Mouse (Mus musculus) hindbrain, embryonic 12.5 days (tissue): ENCODE measurements around the gene Slc16a6. TPM values are rescaled to one million over a fixed set of nuclear protein-coding genes. Genes with fewer than 3 reads are reported as not detected.
A peak's percentile ranks its signal among the peaks of the same experiment; 100 is the strongest.

Experiments
- ATAC-seq: fragments of 200-750 bp; cut with Nextera tagmentation; 2 replicates; pipeline ENCODE4 v1.8.0; 2017; ENCODE audit warnings: moderate TSS enrichment; ENCODE audit not compliant: low FRiP score
- H3K27ac ChIP-seq: fragments of 300-500 bp; sonication (generic); 2 replicates; pipeline ENCODE4 v1.5.1; 2016; ENCODE audit warnings: mild to moderate bottlenecking
- H3K27me3 ChIP-seq: fragments of 300-500 bp; sonication (generic); 2 replicates; pipeline ENCODE4 v1.6.1; 2016; ENCODE audit warnings: mild to moderate bottlenecking
- H3K36me3 ChIP-seq: fragments of 300-500 bp; sonication (generic); 2 replicates; pipeline ENCODE4 v1.6.1; 2016; ENCODE audit warnings: mild to moderate bottlenecking
- H3K4me1 ChIP-seq: fragments of 300-500 bp; sonication (generic); 2 replicates; pipeline ENCODE4 v1.6.1; 2016
- H3K4me2 ChIP-seq: fragments of 300-500 bp; sonication (generic); replicated peaks from 2 replicates; pipeline ENCODE4 v1.6.1; 2016; ENCODE audit warnings: mild to moderate bottlenecking
- H3K4me3 ChIP-seq: fragments of 300-500 bp; sonication (generic); 2 replicates; pipeline ENCODE4 v1.5.1; 2016; ENCODE audit warnings: mild to moderate bottlenecking
- H3K9ac ChIP-seq: fragments of 300-500 bp; sonication (generic); 2 replicates; pipeline ENCODE4 v1.6.1; 2016; ENCODE audit warnings: mild to moderate bottlenecking, moderate library complexity
- H3K9me3 ChIP-seq: fragments of 300-500 bp; sonication (generic); replicated peaks from 2 replicates; pipeline ENCODE4 v1.6.1; 2016; ENCODE audit warnings: mild to moderate bottlenecking
- whole genome bisulfite sequencing: fragments of 180-500 bp; shearing (Covaris S2); methylation state at CpG from one replicate; pipeline ENCODE4 v1.1.7; 2016; 5-methylcytosine and 5-hydroxymethylcytosine counted together
- polyA plus RNA-seq: library from polyadenylated mRNA; unstranded; fragments of >200 nt; fragmentation: Nextera tagmentation; extraction: Ambion mirVana; gene quantifications from 2 replicates; pipeline ENCODE4 v1.2.1, GENCODE M21; 2016

The Slc16a6 gene
- polyA plus RNA-seq: 4.0 and 4.6 TPM in 2 replicates

DNA sequence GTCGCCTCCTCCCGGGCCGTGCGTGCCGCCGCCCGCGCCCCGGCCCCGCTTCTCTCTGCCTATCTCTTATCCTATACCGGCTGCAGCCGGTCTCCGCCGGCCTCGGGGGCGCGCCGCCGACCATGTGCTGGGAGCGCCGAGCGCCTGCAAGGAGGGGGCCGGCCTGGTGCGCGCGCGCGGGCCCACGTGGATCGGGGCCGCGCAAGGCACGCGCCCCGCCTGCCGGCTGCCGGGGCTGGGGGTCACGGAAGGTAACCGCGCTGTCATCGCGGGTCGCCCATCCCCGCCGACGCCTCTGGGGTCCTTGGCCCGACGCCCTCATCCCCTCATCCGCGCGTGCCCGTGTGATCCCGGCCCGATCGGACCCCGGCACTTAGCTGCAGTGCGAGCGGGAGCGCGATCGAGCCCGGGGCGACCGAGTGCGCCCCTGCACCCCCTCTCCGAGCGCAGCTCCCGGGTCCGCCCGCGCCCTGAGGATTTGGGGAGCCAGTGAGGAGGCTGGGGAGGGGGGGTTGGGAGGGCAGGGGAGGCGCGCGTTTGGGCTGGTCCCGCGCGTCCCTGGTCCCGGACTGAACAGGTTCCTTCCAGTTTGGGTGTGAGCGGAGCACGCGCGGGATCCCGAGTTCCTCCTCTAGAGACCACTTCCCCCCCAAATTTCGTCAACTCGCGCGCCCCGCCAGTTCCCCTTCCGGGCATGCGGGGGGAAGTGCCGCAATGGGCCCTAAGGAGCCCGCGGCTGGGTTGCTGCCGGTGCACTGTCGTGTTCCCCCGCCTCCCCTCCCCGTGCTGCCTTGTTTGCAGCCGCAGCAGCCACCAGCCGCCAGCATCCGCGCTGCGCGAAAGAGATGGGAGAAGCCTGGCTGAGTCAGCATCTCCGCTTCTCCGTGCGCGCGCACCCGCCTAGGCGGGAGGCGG, at the start of gene Slc16a6, which contains the start of gene Arsg:
TSS of gene Slc16a6 (minus strand) at position 428 of the 915 bp plus-strand sequence.
TSS of gene Arsg (plus strand) at position 204 of the 915 bp plus-strand sequence.
- peaks cover 36% of the 10 kb centered on the region for H3K4me1 ChIP-seq

DNA sequence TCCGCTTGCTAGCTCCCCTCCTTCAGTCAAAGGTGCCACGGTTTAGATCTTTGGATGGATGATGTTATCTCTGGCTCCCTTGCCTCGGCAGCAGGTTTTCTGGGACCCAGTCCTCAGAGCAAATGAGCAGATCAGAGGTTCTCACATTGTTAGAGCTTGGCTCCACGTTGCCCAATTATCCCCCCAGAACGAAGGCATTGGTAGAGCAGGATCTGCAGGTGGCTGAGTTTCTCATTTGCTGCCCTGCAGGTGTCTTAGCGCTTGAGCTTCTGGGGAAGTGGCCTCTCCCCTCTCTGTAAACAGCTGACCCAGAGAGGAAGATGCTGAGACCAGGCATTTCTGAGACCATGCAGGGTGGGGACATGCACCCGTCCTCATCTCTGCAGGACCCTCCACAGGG, 47.6 kb upstream of the Slc16a6 start:
- H3K27ac ChIP-seq: no peak overlapping the region
- no peaks in the 10 kb centered on the region for H3K4me1 ChIP-seq
- H3K9ac ChIP-seq: no peak overlapping the region
- no peaks in the 10 kb centered on the region for H3K27me3 ChIP-seq
- H3K36me3 ChIP-seq: no peaks in the 10 kb centered on the region
- ATAC-seq: no peak
- no peak overlapping the region for H3K4me2 ChIP-seq
- 54% methylated on average over 7 of the region's 7 CpGs for WGBS
- H3K9me3 ChIP-seq: no peaks in the 10 kb centered on the region
- H3K4me3 ChIP-seq: no peak overlapping the region

More for the DNA sequence above, at the start of gene Slc16a6, which contains the start of gene Arsg:
- peak within 1 kb of the TSS; percentile 68 for H3K4me2 ChIP-seq
- peak within 1 kb of the TSS; percentile 90 for H3K27ac ChIP-seq
- H3K9me3 ChIP-seq: no peaks in the 10 kb centered on the region
- 0% methylated on average over 79 of the region's 111 CpGs for WGBS
- H3K4me3 ChIP-seq: peak within 1 kb of the TSS; percentile 75
- H3K36me3 ChIP-seq: no peaks in the 10 kb centered on the region
- H3K27me3 ChIP-seq: no peaks in the 10 kb centered on the region; the same call in 1 of the 2 replicates
- peak; percentile 86 for ATAC-seq
- H3K9ac ChIP-seq: peak within 1 kb of the TSS; percentile 91

DNA sequence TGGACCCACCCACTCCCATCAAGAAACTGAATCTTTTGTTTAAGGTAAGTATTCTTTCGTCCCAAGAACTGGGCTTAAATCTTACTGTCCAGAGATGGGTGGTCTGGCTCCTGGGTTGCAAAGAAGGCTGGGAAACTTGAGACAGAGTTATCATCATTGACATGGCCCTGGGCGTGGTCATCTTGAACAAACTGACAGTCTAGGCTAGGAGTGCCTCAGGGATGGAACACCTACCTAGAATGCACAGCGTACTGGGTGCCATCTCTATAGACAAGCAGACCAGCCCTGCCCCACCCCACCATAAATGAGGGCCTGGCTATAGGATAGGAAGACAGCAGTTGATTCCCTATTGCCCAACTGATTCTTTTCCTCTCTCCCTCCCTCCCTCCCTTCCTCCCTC, 44.4 kb upstream of the Slc16a6 start:
- 82% methylated on average over 3 of the region's 3 CpGs for WGBS
- H3K4me3 ChIP-seq: no peak overlapping the region

DNA sequence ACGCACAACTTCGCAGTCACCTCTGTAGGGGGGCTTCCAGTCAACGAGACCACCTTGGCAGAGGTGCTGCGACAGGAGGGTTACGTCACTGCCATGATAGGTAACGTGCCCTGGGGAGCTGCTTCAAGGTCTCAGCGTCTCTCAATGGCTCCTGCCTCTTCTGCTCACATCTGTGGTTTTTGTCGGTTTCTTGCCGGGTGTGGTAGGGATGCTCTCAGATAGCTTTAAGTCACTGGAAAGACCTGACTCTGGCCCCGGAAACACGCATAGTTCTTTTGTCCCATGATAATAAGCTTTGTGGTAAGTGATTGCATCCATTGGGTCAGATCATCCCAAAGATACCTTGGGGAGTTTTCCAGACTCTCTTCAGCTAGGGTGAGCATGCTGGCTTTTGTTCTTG, 43.9 kb upstream of the Slc16a6 start:
- H3K4me2 ChIP-seq: no peak overlapping the region
- H3K4me3 ChIP-seq: no peak overlapping the region
- no peaks in the 10 kb centered on the region for H3K9me3 ChIP-seq
- no peaks in the 10 kb centered on the region for H3K27me3 ChIP-seq
- 87% methylated on average over 11 of the region's 11 CpGs for WGBS
- no peaks in the 10 kb centered on the region for H3K4me1 ChIP-seq
- ATAC-seq: no peak
- no peak overlapping the region for H3K9ac ChIP-seq
- H3K36me3 ChIP-seq: no peaks in the 10 kb centered on the region
- H3K27ac ChIP-seq: no peak overlapping the region

More for the DNA sequence above, 44.4 kb upstream of the Slc16a6 start:
- Histone ChIP-seq H3K27me3 (no peaks in the 10 kb centered on the region), H3K9me3 (no peaks in the 10 kb centered on the region), H3K4me2 (no peak overlapping the region), H3K36me3 (no peaks in the 10 kb centered on the region), H3K27ac (no peak overlapping the region), H3K4me1 (no peaks in the 10 kb centered on the region), H3K9ac (no peak overlapping the region)
- ATAC-seq: no peak

DNA sequence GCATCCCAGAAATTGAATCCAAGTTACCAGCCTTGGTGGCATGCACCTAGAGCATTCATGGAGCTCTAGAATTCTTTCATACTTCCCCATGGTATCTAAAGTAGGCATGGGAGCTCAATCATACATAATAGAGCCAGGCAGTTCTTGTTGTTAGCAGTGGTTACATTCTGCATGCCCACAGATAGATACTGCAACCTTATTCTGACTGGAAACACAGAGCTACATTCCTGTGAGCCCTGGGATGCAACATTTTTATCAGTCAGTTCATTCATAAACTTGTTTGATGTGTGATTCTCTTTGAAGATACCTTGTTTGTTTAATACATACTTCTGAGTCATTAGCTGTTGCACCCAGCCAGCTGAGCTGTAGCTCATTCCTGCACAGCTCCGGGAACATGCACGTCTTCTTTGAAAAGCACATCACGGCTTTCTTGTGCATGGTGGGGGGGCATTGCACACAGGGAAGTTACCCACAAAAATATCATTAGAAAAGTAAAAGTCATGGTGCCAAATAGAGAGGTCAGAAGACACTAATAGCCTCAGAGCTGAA, 40.7 kb upstream of the Slc16a6 start:
- WGBS: 85% methylated on average over 3 of the region's 3 CpGs
- H3K4me1 ChIP-seq: no peaks in the 10 kb centered on the region
- no peak overlapping the region for H3K27ac ChIP-seq
- no peak overlapping the region for H3K9ac ChIP-seq
- H3K27me3 ChIP-seq: no peaks in the 10 kb centered on the region
- no peaks in the 10 kb centered on the region for H3K36me3 ChIP-seq
- H3K9me3 ChIP-seq: peaks cover 5% of the 10 kb centered on the region; the same call in 1 of the 2 replicates
- H3K4me3 ChIP-seq: no peak overlapping the region
- no peak overlapping the region for H3K4me2 ChIP-seq
- no peak for ATAC-seq

DNA sequence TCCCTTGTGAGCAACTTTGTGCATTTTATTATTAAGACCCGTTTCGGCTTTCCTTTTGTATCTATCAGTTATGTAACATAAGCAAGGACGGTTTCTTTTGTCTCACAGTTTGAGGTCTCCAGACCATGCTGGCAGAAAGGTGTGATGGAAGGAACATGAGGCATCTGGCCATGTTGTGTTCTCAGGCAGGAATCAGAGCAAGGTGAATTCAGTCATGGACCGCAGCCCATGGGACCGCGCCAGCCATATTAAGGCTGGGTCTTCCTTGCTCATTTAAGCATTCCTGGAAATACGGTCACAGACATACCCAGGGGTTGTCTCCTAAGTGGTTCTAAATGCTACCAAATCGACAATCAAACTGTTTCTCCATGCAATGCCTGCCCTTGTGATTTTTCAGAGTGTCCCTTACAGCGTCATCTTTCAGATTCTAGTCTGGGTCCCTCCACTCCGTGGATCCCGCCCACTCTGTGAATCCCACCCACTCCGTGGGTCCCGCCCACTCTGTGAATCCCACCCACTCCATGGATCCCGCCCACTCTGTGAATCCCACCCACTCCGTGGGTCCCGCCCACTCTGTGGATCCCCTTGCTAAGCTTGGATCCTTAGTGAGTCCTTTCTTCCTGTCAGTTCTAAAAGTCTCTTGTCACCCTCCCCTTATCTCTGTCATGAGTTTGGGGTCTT, 39.7 kb upstream of the Slc16a6 start:
- WGBS: 82% methylated on average over 16 of the region's 16 CpGs
- ATAC-seq: no peak

DNA sequence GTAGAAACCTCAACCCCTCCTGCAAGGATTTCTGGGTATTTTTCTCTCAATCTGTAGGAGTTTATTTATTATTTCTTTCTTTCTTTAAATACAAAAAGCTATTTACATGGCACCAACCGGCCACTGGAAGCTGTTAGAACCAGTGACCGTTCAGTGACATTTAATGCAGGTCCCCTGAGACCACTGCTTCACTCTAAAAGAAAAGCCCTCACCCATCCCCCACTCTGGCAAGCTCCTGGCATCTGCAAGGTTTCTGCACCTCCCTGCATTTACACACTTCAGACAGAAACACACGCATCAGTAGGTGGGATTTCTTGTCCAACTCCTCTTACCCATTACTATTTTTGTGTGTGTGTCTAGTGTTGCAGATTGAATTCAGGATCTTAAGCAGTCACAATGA, 33.7 kb upstream of the Slc16a6 start:
- no peaks in the 10 kb centered on the region for H3K36me3 ChIP-seq
- no peaks in the 10 kb centered on the region for H3K27me3 ChIP-seq

More for the DNA sequence above, 39.7 kb upstream of the Slc16a6 start:
- no peak overlapping the region for H3K4me3 ChIP-seq
- no peak overlapping the region for H3K9ac ChIP-seq
- no peaks in the 10 kb centered on the region for H3K4me1 ChIP-seq
- no peaks in the 10 kb centered on the region for H3K27me3 ChIP-seq
- no peak overlapping the region for H3K4me2 ChIP-seq
- H3K9me3 ChIP-seq: peaks cover 5% of the 10 kb centered on the region; the same call in 1 of the 2 replicates
- no peaks in the 10 kb centered on the region for H3K36me3 ChIP-seq
- no peak overlapping the region for H3K27ac ChIP-seq

DNA sequence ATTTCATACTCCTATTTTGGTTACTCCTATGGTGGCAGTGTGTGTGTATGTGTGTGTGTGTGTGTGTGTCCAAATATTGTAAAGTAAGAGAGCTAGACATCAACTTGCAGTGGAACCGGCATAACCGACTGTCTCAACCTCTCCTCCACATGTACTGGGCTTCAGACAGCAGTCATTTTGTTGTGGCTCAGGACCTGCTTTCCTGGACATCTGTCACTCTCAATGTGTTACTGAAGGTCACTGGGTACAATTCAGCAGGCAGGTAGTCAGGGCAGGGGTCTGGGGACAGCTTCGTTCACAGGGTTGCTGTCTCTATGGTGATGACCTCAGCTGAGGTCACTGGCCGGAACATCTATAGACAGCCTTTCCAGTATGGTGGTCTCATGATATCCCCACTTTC, 32.4 kb upstream of the Slc16a6 start:
- Histone ChIP-seq H3K27ac (no peak overlapping the region), H3K4me3 (no peak overlapping the region), H3K4me1 (peaks cover 12% of the 10 kb centered on the region), H3K9me3 (no peaks in the 10 kb centered on the region), H3K36me3 (no peaks in the 10 kb centered on the region), H3K4me2 (no peak overlapping the region), H3K9ac (no peak overlapping the region), H3K27me3 (no peaks in the 10 kb centered on the region)
- no peak for ATAC-seq
- WGBS: 79% methylated on average over 4 of the region's 4 CpGs

More for the DNA sequence above, 33.7 kb upstream of the Slc16a6 start:
- ATAC-seq: no peak
- H3K9ac ChIP-seq: no peak overlapping the region
- H3K9me3 ChIP-seq: peaks cover 5% of the 10 kb centered on the region; the same call in 1 of the 2 replicates
- H3K4me1 ChIP-seq: peaks cover 12% of the 10 kb centered on the region
- H3K4me2 ChIP-seq: no peak overlapping the region
- H3K4me3 ChIP-seq: no peak overlapping the region
- H3K27ac ChIP-seq: no peak overlapping the region
- 48% methylated on average over 3 of the region's 3 CpGs for WGBS

DNA sequence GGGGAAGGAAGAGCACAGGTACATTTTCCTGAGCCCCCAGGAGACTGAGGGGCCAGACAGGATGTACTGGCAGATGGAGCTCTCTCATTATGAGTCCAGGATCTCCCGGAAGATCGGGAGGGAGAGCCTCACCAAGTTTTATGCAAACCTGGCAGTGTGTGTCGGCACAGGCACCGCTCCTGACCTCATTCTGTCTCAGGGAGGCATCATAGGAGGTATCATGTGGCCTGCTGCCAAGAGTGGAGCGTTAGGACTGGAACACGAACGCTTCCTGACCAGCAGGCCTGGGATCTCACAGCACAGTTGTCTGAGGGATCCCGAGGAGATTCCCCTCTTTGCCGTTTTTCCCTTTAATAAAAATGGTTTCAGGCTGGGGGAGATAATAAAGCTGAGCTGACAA, 31.6 kb upstream of the Slc16a6 start:
- Histone ChIP-seq H3K4me3 (no peak overlapping the region), H3K9me3 (no peaks in the 10 kb centered on the region), H3K27me3 (no peaks in the 10 kb centered on the region), H3K36me3 (no peaks in the 10 kb centered on the region), H3K4me1 (peaks cover 12% of the 10 kb centered on the region), H3K9ac (no peak overlapping the region), H3K27ac (no peak overlapping the region), H3K4me2 (no peak overlapping the region)
- WGBS: 76% methylated on average over 9 of the region's 9 CpGs
- ATAC-seq: no peak

DNA sequence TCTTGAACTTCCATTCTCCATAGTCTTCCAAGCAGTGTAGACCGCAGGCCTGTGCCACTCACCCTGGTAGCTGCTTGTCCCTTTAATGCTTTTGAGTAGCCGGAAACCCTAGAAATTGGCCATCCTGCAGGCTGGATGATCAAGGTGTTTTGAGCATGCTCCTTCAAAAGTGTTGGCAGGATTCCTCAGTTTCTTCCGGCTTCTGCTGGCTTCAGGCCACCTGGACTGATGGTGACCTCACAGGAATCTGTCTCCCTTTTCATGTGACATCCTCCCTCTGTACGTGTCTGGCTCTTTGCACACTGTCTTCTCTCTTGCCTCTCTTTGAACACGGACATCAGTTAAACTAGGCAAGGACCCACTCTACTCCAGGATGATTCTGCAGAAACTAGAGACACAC, 26.8 kb upstream of the Slc16a6 start:
- ATAC-seq: no peak
- no peak overlapping the region for H3K27ac ChIP-seq
- 93% methylated on average over 5 of the region's 5 CpGs for WGBS

DNA sequence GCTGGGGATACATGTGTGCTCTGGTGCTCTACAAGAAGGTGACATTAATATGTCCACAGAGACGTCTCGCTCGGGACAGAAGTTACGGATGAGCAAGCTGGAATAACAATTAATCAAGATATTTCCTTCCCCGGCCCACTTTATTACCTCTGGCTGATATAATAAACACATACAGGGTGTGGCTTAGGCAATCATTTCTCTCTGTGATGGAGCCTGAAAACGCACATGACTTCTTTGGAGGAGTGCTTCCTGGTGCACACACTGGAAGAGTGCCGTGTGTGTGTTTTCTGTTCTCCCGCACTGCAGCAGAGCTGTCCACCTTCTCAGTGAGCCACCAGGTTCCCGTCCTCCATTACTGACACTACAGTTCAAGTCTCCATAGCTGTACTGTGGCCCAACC, 24.6 kb upstream of the Slc16a6 start:
- H3K4me1 ChIP-seq: peaks cover 17% of the 10 kb centered on the region
- H3K9ac ChIP-seq: no peak overlapping the region
- H3K4me2 ChIP-seq: no peak overlapping the region
- no peaks in the 10 kb centered on the region for H3K27me3 ChIP-seq
- H3K9me3 ChIP-seq: no peaks in the 10 kb centered on the region
- H3K4me3 ChIP-seq: no peak overlapping the region
- 80% methylated on average over 9 of the region's 9 CpGs for WGBS
- H3K27ac ChIP-seq: no peak overlapping the region
- no peaks in the 10 kb centered on the region for H3K36me3 ChIP-seq
- no peak for ATAC-seq

More for the DNA sequence above, 26.8 kb upstream of the Slc16a6 start:
- no peak overlapping the region for H3K4me2 ChIP-seq
- peaks cover 16% of the 10 kb centered on the region for H3K4me1 ChIP-seq
- H3K27me3 ChIP-seq: no peaks in the 10 kb centered on the region
- no peak overlapping the region for H3K9ac ChIP-seq
- H3K9me3 ChIP-seq: no peaks in the 10 kb centered on the region
- H3K4me3 ChIP-seq: no peak overlapping the region
- H3K36me3 ChIP-seq: no peaks in the 10 kb centered on the region
